Mouse (Mus musculus): ENCODE results near the gene Fnbp1.

Fnbp1 gene

GRCm38 (mm10) chr2:31099079-31099478 lies 42.7 kb downstream of the Fnbp1 start:
- DNase-seq (ENCODE audit: low read depth, low spot score), result no peak

GRCm38 (mm10) chr2:31098616-31099015 lies 43.2 kb downstream of the Fnbp1 start:
- DNase-seq (ENCODE audit: low read depth, low spot score), result no peak

- DNase-seq (ENCODE audit: low read depth, low spot score), result no peak
Measured at GRCm38 (mm10) chr2:31097276-31097675, 44.5 kb downstream of the Fnbp1 start.

GRCm38 (mm10) chr2:31096119-31096518 lies 45.7 kb downstream of the Fnbp1 start:
- no peak for DNase-seq (ENCODE audit: low read depth, low spot score)

- DNase-seq (ENCODE audit: low read depth, low spot score), result no peak
Measured at GRCm38 (mm10) chr2:31094565-31094964, 47.2 kb downstream of the Fnbp1 start.

GRCm38 (mm10) chr2:31092939-31093338 lies 48.9 kb downstream of the Fnbp1 start:
- no peak for DNase-seq (ENCODE audit: low read depth, low spot score)

- DNase-seq (ENCODE audit: low read depth, low spot score), result no peak
Measured at GRCm38 (mm10) chr2:31091182-31091581, 50.6 kb downstream of the Fnbp1 start.

- no peak for DNase-seq (ENCODE audit: low read depth, low spot score)
Measured at GRCm38 (mm10) chr2:31089607-31090006, 52.2 kb downstream of the Fnbp1 start.

- no peak for DNase-seq (ENCODE audit: low read depth, low spot score)
Measured at GRCm38 (mm10) chr2:31088871-31089270, 52.9 kb downstream of the Fnbp1 start.

- DNase-seq (ENCODE audit: low read depth, low spot score), result peak; percentile 49
Measured at GRCm38 (mm10) chr2:31087663-31088661, 53.8 kb downstream of the Fnbp1 start.

- DNase-seq (ENCODE audit: low read depth, low spot score), result no peak
Measured at GRCm38 (mm10) chr2:31087085-31087484, 54.7 kb downstream of the Fnbp1 start.

GRCm38 (mm10) chr2:31086543-31086942 lies 55.3 kb downstream of the Fnbp1 start:
- no peak for DNase-seq (ENCODE audit: low read depth, low spot score)

- DNase-seq (ENCODE audit: low read depth, low spot score), result no peak
Measured at GRCm38 (mm10) chr2:31084169-31084850, 57.5 kb downstream of the Fnbp1 start.

GRCm38 (mm10) chr2:31083372-31083771 lies 58.4 kb downstream of the Fnbp1 start:
- DNase-seq (ENCODE audit: low read depth, low spot score), result no peak

- no peak for DNase-seq (ENCODE audit: low read depth, low spot score)
Measured at GRCm38 (mm10) chr2:31082639-31083038, 59.2 kb downstream of the Fnbp1 start.

- no peak for DNase-seq (ENCODE audit: low read depth, low spot score)
Measured at GRCm38 (mm10) chr2:31081349-31081748, 60.5 kb downstream of the Fnbp1 start.

- DNase-seq (ENCODE audit: low read depth, low spot score), result no peak
Measured at GRCm38 (mm10) chr2:31079117-31079516, 62.7 kb downstream of the Fnbp1 start.

GRCm38 (mm10) chr2:31077574-31077973 lies 64.2 kb downstream of the Fnbp1 start:
- DNase-seq (ENCODE audit: low read depth, low spot score), result no peak

- DNase-seq (ENCODE audit: low read depth, low spot score), result no peak
Measured at GRCm38 (mm10) chr2:31076351-31077140, 65.3 kb downstream of the Fnbp1 start.

GRCm38 (mm10) chr2:31075836-31076235 lies 66.0 kb downstream of the Fnbp1 start:
- no peak for DNase-seq (ENCODE audit: low read depth, low spot score)

- DNase-seq (ENCODE audit: low read depth, low spot score), result no peak
Measured at GRCm38 (mm10) chr2:31075168-31075567, 66.6 kb downstream of the Fnbp1 start.

GRCm38 (mm10) chr2:31069506-31069905 lies 72.3 kb downstream of the Fnbp1 start:
- DNase-seq (ENCODE audit: low read depth, low spot score), result no peak

Measured in mesoderm, embryonic 11.5 days (tissue).